Mouse (Mus musculus) brown adipose tissue, adult 24 weeks (tissue): Measurements from ENCODE around the gene Map2k4. TPM values are rescaled to one million over a fixed set of nuclear protein-coding genes. Genes with fewer than 3 reads are reported as not detected.
A peak's percentile ranks its signal among the peaks of the same experiment; 100 is the strongest.

ENCODE experiments used
- H3K27ac ChIP-seq: fragments of 200-500 bp; replicated peaks from 2 replicates; pipeline ENCODE4 v1.5.1; 2012; ENCODE audit warnings: low read depth, mild to moderate bottlenecking, low read length
- H3K4me1 ChIP-seq: fragments of 200-500 bp; 2 replicates; pipeline ENCODE4 v1.6.1; 2012; ENCODE audit warnings: low read length, mixed read lengths; ENCODE audit not compliant: control insufficient read depth, insufficient read depth, insufficient read length
- H3K4me3 ChIP-seq: fragments of 200-500 bp; 2 replicates; pipeline ENCODE4 v1.5.1; 2012; ENCODE audit warnings: low read depth, mild to moderate bottlenecking, low read length, moderate library complexity; ENCODE audit not compliant: insufficient read depth
- polyA plus RNA-seq: library from polyadenylated mRNA; stranded (reverse); fragments of >200 nt; gene quantifications from 2 replicates; pipeline ENCODE4 v1.2.4, GENCODE M21; 2012; ENCODE audit not compliant: missing spikeins, insufficient read depth, insufficient read length

The Map2k4 gene
- polyA plus RNA-seq, result 16.7 and 21.7 TPM in 2 replicates

DNA sequence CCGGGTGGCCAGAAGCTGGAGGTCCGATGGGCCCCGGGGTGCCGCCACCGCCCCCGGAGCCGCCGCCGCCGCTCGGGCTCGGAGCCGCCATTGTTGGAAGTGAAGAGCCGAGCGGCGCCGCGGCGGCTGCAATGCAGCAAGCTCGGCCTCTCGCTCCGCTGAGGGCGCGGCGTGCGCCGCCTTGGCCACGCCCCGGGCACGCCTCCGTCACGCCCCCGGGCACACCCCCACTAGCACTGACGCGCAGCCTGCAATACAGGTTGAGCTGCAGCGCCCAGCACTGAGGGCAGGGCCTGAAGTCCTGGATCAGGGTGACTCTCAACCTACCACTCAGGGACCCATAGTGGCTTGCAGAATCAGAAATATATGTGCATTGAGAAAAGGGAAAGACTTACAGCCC is at the start of gene Map2k4:
Gene Map2k4 (minus strand): TSS at position 144 of the 400 bp plus-strand sequence.
- H3K4me1 ChIP-seq, result no peaks in the 10 kb centered on the region; the same call in 1 of the 2 replicates
- H3K4me3 ChIP-seq, result peak within 1 kb of the TSS; percentile 96
- H3K27ac ChIP-seq, result peak within 1 kb of the TSS; percentile 62; the same call in 1 of the 2 replicates

GRCm38 (mm10) chr11:65824556-65824955 is 36.5 kb upstream of the Map2k4 start:
- Histone ChIP-seq H3K27ac (no peak overlapping the region), H3K4me3 (no peak overlapping the region), H3K4me1 (no peaks in the 10 kb centered on the region)

GRCm38 (mm10) chr11:65820877-65821276 is 32.8 kb upstream of the Map2k4 start:
- no peak overlapping the region for H3K27ac ChIP-seq
- no peaks in the 10 kb centered on the region for H3K4me1 ChIP-seq
- H3K4me3 ChIP-seq, result no peak overlapping the region

DNA sequence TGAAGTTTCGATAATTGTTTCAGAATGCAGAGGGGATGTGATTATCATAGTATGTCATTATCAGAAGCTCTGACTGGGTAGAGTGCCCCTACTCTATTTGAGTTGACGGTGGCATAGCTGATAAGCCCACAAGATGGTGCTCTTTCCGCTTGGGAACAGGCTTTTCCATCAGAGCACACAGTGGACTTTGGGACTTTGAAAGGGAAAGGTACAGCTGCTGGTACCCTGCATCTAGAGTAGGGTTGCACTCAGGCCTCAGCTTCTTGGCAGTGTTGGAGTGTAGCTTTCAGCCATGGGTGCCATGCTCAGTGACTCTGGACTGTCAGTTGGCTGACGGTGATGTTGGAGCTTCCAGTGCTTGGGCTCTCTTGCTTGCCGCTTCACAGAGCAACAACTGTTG is 32.2 kb upstream of the Map2k4 start:
- no peaks in the 10 kb centered on the region for H3K4me1 ChIP-seq
- H3K4me3 ChIP-seq, result no peak overlapping the region
- H3K27ac ChIP-seq, result no peak overlapping the region

GRCm38 (mm10) chr11:65818193-65818592 is 30.1 kb upstream of the Map2k4 start:
- Histone ChIP-seq H3K27ac (no peak overlapping the region), H3K4me3 (no peak overlapping the region), H3K4me1 (no peaks in the 10 kb centered on the region)

DNA sequence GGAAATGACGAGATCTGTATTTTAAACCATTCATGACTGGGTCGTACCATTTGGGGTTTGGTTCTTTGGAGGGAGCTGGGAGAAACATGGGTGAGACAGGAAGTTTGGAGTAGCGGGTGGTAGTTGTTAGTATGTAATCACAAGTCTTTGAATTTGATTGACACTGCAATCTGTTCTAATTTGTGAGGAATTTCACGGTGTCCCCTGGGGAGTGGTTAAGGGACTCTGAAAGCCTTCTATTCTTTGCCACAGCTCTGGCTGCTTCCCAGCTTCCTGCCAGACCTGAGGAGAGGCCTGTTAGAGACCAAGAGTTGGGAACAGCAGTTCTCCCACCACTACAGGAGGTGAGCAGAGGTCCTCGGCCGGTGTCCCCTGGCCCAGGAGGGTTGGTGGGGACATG is 28.1 kb upstream of the Map2k4 start:
- no peaks in the 10 kb centered on the region for H3K4me1 ChIP-seq
- H3K4me3 ChIP-seq, result no peak overlapping the region
- H3K27ac ChIP-seq, result no peak overlapping the region

DNA sequence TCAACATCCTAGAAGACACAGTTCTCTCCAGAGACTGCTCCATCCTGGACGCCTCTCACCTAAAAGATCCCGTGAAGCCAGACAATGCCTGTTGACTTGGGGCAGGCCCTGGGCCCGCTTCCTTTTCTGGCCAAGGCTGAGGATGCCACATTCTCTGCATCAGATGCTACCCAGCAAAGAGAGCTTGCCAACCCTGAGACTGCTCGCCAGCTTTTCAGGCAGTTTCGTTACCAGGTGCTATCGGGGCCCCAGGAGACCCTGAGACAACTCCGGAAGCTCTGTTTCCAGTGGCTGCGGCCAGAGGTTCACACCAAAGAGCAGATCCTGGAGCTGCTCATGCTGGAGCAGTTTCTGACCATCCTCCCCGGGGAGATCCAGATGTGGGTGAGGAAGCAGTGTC is 26.3 kb upstream of the Map2k4 start:
- Histone ChIP-seq H3K4me1 (no peaks in the 10 kb centered on the region), H3K4me3 (no peak overlapping the region), H3K27ac (no peak overlapping the region)

- H3K27ac ChIP-seq, result no peak overlapping the region
- H3K4me1 ChIP-seq, result no peaks in the 10 kb centered on the region
- no peak overlapping the region for H3K4me3 ChIP-seq
Observed at GRCm38 (mm10) chr11:65812088-65812487, 24.0 kb upstream of the Map2k4 start.

- H3K4me3 ChIP-seq, result peak overlapping the region; percentile 79
- no peaks in the 10 kb centered on the region for H3K4me1 ChIP-seq
- peak overlapping the region; percentile 94; the same call in 1 of the 2 replicates for H3K27ac ChIP-seq
Observed at GRCm38 (mm10) chr11:65807601-65808000, 19.5 kb upstream of the Map2k4 start.

DNA sequence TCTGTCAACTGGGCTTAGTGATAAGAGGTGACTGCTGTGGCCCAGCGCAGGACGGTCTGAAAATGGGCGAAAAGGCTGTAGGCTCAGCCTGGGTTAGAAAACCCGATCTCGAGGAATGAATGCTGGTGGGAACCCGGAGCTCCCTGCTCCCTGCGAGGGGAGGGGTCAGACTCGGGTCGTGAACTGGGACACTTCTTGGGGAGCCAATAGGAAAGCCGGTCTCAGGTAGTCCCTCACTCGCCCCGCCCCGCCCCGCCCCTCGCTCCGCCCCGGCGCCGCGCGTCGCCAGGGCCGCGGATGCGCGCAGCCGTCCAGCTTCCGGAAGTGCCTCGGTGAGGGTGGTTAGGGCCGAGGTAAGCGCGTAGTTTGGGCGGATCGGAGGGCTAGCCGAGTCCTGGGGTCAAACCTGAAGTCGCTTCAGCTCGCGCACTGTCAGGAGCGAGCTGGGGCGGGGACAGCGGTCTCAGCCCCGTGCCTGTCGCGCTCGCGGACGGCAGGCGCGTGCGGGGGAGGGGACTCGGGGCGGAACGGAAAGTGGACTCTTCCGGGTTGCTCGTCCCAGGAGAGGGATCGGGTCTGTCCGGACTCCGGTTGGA is 18.9 kb upstream of the Map2k4 start, which contains the start of gene Zkscan6:
Gene Zkscan6 (plus strand): TSS at position 267 of the 596 bp plus-strand sequence.
- Histone ChIP-seq H3K4me1 (no peaks in the 10 kb centered on the region), H3K27ac (peak within 1 kb of the TSS; percentile 94), H3K4me3 (peak within 1 kb of the TSS; percentile 79)

DNA sequence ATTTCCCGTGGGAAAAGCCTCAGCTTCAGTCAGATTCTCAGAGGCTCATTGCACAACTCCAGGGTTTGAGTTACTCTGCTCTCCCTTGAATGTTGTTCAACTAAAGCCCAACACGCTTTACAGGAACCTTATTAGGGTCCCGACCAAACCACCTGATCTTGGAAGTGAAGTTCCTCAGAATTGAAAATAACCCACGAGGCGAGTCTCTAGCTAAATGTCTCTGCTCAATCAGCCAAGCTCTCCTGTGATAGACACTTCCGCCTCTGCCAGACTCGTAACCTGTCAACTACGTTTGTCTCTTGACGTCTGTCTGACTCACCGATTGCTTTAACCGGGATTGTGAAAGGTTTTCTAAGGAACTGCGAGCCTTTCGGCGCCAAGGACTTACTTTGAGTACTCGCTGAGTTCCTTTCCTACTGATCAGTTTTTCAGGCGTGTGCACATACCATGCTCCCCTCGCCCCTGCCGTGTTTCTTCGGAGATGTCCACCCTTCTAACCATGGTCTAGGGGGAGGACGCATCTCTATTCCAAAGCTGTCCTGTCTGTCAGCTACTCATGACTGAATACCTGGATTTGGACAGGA is 18.3 kb upstream of the Map2k4 start:
- Histone ChIP-seq H3K4me1 (no peaks in the 10 kb centered on the region), H3K4me3 (peak overlapping the region; percentile 72), H3K27ac (peak overlapping the region; percentile 70)

- H3K27ac ChIP-seq, result no peak overlapping the region
- H3K4me1 ChIP-seq, result no peaks in the 10 kb centered on the region
- no peak overlapping the region for H3K4me3 ChIP-seq
Observed at GRCm38 (mm10) chr11:65801899-65802298, 13.8 kb upstream of the Map2k4 start.

GRCm38 (mm10) chr11:65795896-65796295 is 7.8 kb upstream of the Map2k4 start:
- no peak overlapping the region for H3K27ac ChIP-seq
- no peaks in the 10 kb centered on the region for H3K4me1 ChIP-seq
- no peak overlapping the region for H3K4me3 ChIP-seq

GRCm38 (mm10) chr11:65794428-65795219 is 6.5 kb upstream of the Map2k4 start:
- no peak overlapping the region for H3K4me3 ChIP-seq
- no peak overlapping the region for H3K27ac ChIP-seq
- no peaks in the 10 kb centered on the region for H3K4me1 ChIP-seq

DNA sequence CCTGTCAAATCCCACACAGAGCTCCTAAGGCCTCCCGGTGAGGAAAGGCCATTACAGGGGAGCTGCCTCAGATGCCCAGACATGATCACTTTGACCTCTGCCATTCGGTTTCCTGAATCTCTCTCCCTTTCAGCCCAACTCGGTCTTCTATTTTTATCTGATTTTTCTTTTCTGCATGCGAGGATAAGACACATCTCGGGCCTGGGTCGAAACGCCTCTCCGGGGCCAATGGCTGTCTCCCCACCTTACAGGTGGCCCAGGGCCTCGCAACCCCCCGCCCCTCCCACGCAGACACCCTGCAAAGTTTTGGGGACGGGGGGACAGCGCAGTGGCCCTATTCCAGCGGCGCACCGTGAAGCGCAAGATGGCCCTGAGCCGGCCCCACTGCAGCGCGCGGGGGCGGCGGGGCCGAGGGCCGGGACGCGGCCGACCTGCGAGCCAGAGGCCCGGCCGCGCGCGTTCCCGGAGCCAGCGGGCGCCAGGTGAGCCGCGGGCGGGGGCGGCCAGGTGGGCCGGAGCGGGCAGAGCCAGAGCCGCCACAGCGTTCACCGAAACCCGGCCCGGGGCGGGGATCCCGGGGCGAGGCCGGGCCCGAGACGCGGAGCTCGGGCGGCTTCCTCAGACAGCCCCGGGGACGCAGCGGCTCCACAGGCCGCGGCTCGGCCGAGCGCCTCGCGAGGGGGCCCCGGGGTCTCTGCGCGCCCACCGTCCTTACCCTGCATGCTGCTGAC is 511 bp downstream of the Map2k4 start:
- peak overlapping the region; percentile 96 for H3K4me3 ChIP-seq
- H3K27ac ChIP-seq, result peak overlapping the region; percentile 62; the same call in 1 of the 2 replicates
- H3K4me1 ChIP-seq, result no peaks in the 10 kb centered on the region; the same call in 1 of the 2 replicates
